Mouse (Mus musculus) cortical plate, adult 2 months (tissue): Measurements from ENCODE around the gene Uqcc3.

Source experiments
- CTCF ChIP-seq: fragments of 200-500 bp; IDR thresholded peaks from 2 replicates; pipeline ENCODE4 v1.5.1; 2011; ENCODE audit warnings: mild to moderate bottlenecking, control low read depth, low read length; ENCODE audit not compliant: insufficient read depth; ENCODE audit errors: extremely low read depth
- POLR2A ChIP-seq: fragments of 200-500 bp; IDR thresholded peaks from 2 replicates; pipeline ENCODE4 v1.6.1; 2011; ENCODE audit warnings: mild to moderate bottlenecking, low read length, control low read depth; ENCODE audit not compliant: insufficient read depth; ENCODE audit errors: extremely low read depth

GRCm38 (mm10) chr19:8875031-8875430 lies 5.7 kb downstream of the Uqcc3 start:
- TF ChIP-seq POLR2A: no peak
- TF ChIP-seq CTCF: no peak
